Mouse (Mus musculus): Measurements from ENCODE around the gene Cplx3. TPM values are rescaled to one million over a fixed set of nuclear protein-coding genes. Genes with fewer than 3 reads are reported as not detected.
A peak's percentile ranks its signal among the peaks of the same experiment; 100 is the strongest.

The Cplx3 gene
- polyA plus RNA-seq, 1 experiment from 2014 or later = not detected

- no peaks in the 10 kb centered on the region for H3K36me3 ChIP-seq (ENCODE audit: insufficient read depth)
- no peak for TF ChIP-seq CTCF (IDR thresholded peaks at IDR 0.05; ENCODE audit: low read depth)
These were observed 47.5 kb downstream of the Cplx3 start for GRCm38 (mm10) chr9:57558625-57559024.

GRCm38 (mm10) chr9:57557215-57557614, 48.9 kb downstream of the Cplx3 start:
- TF ChIP-seq CTCF (IDR thresholded peaks at IDR 0.05; ENCODE audit: low read depth) = no peak

More at GRCm38 (mm10) chr9:57558625-57559024, 47.5 kb downstream of the Cplx3 start:
- no peak overlapping the region for H3K4me2 ChIP-seq
- ATAC-seq (ENCODE audit: insufficient read depth) (no peak), DNase-seq (no peak)
- no peak overlapping the region for H3K9ac ChIP-seq
- H3K27me3 ChIP-seq (ENCODE audit: insufficient read depth, low read length) = no peaks in the 10 kb centered on the region
- H3K4me3 ChIP-seq (ENCODE audit: low read depth, low read length) = no peak overlapping the region
- H3K4me1 ChIP-seq (ENCODE audit: insufficient read depth) = peaks cover 7% of the 10 kb centered on the region
- H3K27ac ChIP-seq (ENCODE audit: low read depth) = no peak overlapping the region
- H3K9me3 ChIP-seq (ENCODE audit: low read depth, low read length) = no peaks in the 10 kb centered on the region
- 90% methylated on average over 4 of the region's 4 CpGs for WGBS

GRCm38 (mm10) chr9:57554753-57555152, 51.3 kb downstream of the Cplx3 start:
- H3K9ac ChIP-seq = no peak overlapping the region
- no peaks in the 10 kb centered on the region for H3K27me3 ChIP-seq (ENCODE audit: insufficient read depth, low read length)
- DNase-seq (no peak), ATAC-seq (ENCODE audit: insufficient read depth) (no peak)
- no peak overlapping the region for H3K27ac ChIP-seq (ENCODE audit: low read depth)
- TF ChIP-seq CTCF (IDR thresholded peaks at IDR 0.05; ENCODE audit: low read depth) = no peak
- 49% methylated on average over 3 of the region's 3 CpGs for WGBS
- H3K4me1 ChIP-seq (ENCODE audit: insufficient read depth) = peaks cover 6% of the 10 kb centered on the region; the same call in 1 of the 2 replicates
- no peak overlapping the region for H3K4me3 ChIP-seq (ENCODE audit: low read depth, low read length)
- H3K4me2 ChIP-seq = no peak overlapping the region
- H3K36me3 ChIP-seq (ENCODE audit: insufficient read depth) = 0 out of 2 replicates have a peak, but pooled peaks cover 11% of the 10 kb centered on the region
- no peaks in the 10 kb centered on the region for H3K9me3 ChIP-seq (ENCODE audit: low read depth, low read length)

More at GRCm38 (mm10) chr9:57557215-57557614, 48.9 kb downstream of the Cplx3 start:
- Histone ChIP-seq H3K9me3 (ENCODE audit: low read depth, low read length) (no peaks in the 10 kb centered on the region), H3K4me3 (ENCODE audit: low read depth, low read length) (no peak overlapping the region), H3K4me1 (ENCODE audit: insufficient read depth) (peaks cover 7% of the 10 kb centered on the region), H3K27ac (ENCODE audit: low read depth) (no peak overlapping the region), H3K27me3 (ENCODE audit: insufficient read depth, low read length) (no peaks in the 10 kb centered on the region), H3K4me2 (no peak overlapping the region), H3K36me3 (ENCODE audit: insufficient read depth) (no peaks in the 10 kb centered on the region), H3K9ac (no peak overlapping the region)
- 78% methylated on average over 3 of the region's 3 CpGs for WGBS
- DNase-seq = no peak
- no peak for ATAC-seq (ENCODE audit: insufficient read depth)

DNA sequence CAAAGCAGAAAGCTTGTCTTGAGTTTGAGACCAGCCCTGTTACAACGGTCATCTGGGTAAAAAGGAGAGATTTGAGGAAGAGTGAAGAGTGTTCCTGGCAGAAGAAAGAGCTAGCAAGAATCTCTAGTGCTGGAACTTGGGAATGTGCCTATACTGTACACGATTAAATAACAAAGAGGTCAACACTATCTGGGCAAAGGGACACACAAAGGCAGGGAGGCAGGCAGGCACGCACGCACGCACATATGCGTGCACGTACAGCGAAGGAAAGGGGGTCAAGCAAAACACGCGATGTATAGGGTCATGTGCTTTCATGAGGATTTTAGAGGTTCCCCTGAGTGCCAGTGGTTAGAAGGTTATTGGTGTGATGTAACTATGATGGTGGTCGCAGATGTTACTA, 53.0 kb downstream of the Cplx3 start:
- no peak overlapping the region for H3K9ac ChIP-seq
- peaks cover 26% of the 10 kb centered on the region for H3K36me3 ChIP-seq (ENCODE audit: insufficient read depth)
- H3K9me3 ChIP-seq (ENCODE audit: low read depth, low read length) = no peaks in the 10 kb centered on the region
- peaks cover 6% of the 10 kb centered on the region; the same call in 1 of the 2 replicates for H3K4me1 ChIP-seq (ENCODE audit: insufficient read depth)
- WGBS = 76% methylated on average over 11 of the region's 11 CpGs
- no peak overlapping the region for H3K4me2 ChIP-seq
- no peak for DNase-seq
- H3K27ac ChIP-seq (ENCODE audit: low read depth) = no peak overlapping the region
- no peak overlapping the region for H3K4me3 ChIP-seq (ENCODE audit: low read depth, low read length)
- no peak for TF ChIP-seq CTCF (IDR thresholded peaks at IDR 0.05; ENCODE audit: low read depth)
- no peaks in the 10 kb centered on the region for H3K27me3 ChIP-seq (ENCODE audit: insufficient read depth, low read length)
- 0 out of 2 replicates have a peak, but pooled peaks have one; percentile 19 for ATAC-seq (ENCODE audit: insufficient read depth)

DNA sequence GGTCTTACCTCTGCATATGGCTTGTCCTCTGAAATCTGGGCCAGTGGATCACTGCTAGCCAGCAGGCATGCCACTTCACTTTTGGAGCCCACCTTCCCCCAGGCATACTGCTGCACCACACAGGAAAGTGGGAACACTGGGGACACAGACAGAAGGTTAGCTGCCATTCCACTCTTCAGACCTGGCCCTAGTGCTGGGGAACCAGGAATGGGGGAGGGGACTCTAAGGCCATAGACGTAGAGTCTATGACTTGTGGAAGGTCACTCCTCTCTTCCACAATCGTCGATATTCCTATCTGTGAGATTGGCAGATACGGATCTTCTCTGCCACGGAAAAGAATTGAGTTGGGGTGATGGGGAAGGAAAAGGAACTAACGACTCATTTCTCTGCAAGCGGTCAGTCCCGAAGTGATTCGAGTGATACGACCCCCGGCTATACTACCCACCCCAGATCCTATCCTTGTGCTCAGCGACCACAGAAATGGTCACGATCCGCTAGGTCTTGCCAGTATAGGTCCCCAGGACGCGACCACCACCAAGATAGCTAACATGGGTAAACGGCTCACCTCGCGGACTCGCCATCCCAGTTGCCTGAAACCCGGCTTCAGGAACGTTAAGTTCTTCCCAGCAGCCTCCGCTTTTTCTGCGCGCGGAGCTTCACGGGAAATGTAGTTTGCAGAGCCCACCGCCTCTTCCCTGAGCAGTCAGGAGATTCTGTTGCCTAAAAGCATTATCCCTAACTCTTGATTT, 53.8 kb downstream of the Cplx3 start, which contains the start of gene Mpi:
Gene Mpi (minus strand): TSS at position 625 of the 749 bp plus-strand sequence.
- no peak within 1 kb of the TSS for H3K27ac ChIP-seq (ENCODE audit: low read depth)
- peak within 1 kb of the TSS; percentile 70 for H3K4me3 ChIP-seq (ENCODE audit: low read depth, low read length)
- H3K9ac ChIP-seq = peak within 1 kb of the TSS; percentile 68
- TF ChIP-seq CTCF (IDR thresholded peaks at IDR 0.05; ENCODE audit: low read depth) = no peak
- WGBS = 1% methylated on average over 28 of the region's 28 CpGs
- H3K4me2 ChIP-seq = peak within 1 kb of the TSS; percentile 77
- H3K4me1 ChIP-seq (ENCODE audit: insufficient read depth) = peaks cover 6% of the 10 kb centered on the region; the same call in 1 of the 2 replicates
- H3K9me3 ChIP-seq (ENCODE audit: low read depth, low read length) = no peaks in the 10 kb centered on the region
- peaks cover 34% of the 10 kb centered on the region for H3K36me3 ChIP-seq (ENCODE audit: insufficient read depth)
- DNase-seq = peak; percentile 87
- ATAC-seq (ENCODE audit: insufficient read depth) = peak; percentile 64; the same call in 1 of the 2 replicates
- no peaks in the 10 kb centered on the region for H3K27me3 ChIP-seq (ENCODE audit: insufficient read depth, low read length)

- 76% methylated on average over 11 of the region's 11 CpGs for WGBS
- peaks cover 6% of the 10 kb centered on the region; the same call in 1 of the 2 replicates for H3K4me1 ChIP-seq (ENCODE audit: insufficient read depth)
- no peak for DNase-seq
These were observed 55.8 kb downstream of the Cplx3 start for GRCm38 (mm10) chr9:57550126-57550862.

More at GRCm38 (mm10) chr9:57550126-57550862, 55.8 kb downstream of the Cplx3 start:
- Histone ChIP-seq H3K4me3 (ENCODE audit: low read depth, low read length) (no peak overlapping the region), H3K9ac (no peak overlapping the region), H3K4me2 (no peak overlapping the region), H3K27me3 (ENCODE audit: insufficient read depth, low read length) (no peaks in the 10 kb centered on the region), H3K27ac (ENCODE audit: low read depth) (no peak overlapping the region), H3K9me3 (ENCODE audit: low read depth, low read length) (no peaks in the 10 kb centered on the region), H3K36me3 (ENCODE audit: insufficient read depth) (peaks cover 54% of the 10 kb centered on the region)
- ATAC-seq (ENCODE audit: insufficient read depth) = no peak
- no peak for TF ChIP-seq CTCF (IDR thresholded peaks at IDR 0.05; ENCODE audit: low read depth)

Other genes starting within 250 kb of the Cplx3 start
- gene Ppcdc, start 166.2 kb downstream of the Cplx3 start, polyA plus RNA-seq (2014; fragmentation: Nextera tagmentation; extraction: Ambion mirVana) = 22.5 and 23.7 TPM in 2 replicates
- 4.4 and 4.9 TPM in 2 replicates for gene Scamp5, start 138.2 kb downstream of the Cplx3 start, polyA plus RNA-seq (2014; fragmentation: Nextera tagmentation; extraction: Ambion mirVana)
- gene Rpp25, start 102.3 kb downstream of the Cplx3 start, polyA plus RNA-seq (2014; fragmentation: Nextera tagmentation; extraction: Ambion mirVana) = 2.3 and 2.4 TPM in 2 replicates
- gene Cox5a, start 85.0 kb downstream of the Cplx3 start, polyA plus RNA-seq (2014; fragmentation: Nextera tagmentation; extraction: Ambion mirVana) = 527 and 554 TPM in 2 replicates
- 20.2 and 22.4 TPM in 2 replicates for gene Fam219b, start 68.8 kb downstream of the Cplx3 start, polyA plus RNA-seq (2014; fragmentation: Nextera tagmentation; extraction: Ambion mirVana)
- gene Mpi, start 53.5 kb downstream of the Cplx3 start, polyA plus RNA-seq (2014; fragmentation: Nextera tagmentation; extraction: Ambion mirVana) = 35.1 and 38.1 TPM in 2 replicates
- 54.2 and 55.6 TPM in 2 replicates for gene Scamp2, start 45.3 kb downstream of the Cplx3 start, polyA plus RNA-seq (2014; fragmentation: Nextera tagmentation; extraction: Ambion mirVana)
- gene Ulk3, start 16.8 kb downstream of the Cplx3 start, polyA plus RNA-seq (2014; fragmentation: Nextera tagmentation; extraction: Ambion mirVana) = 8.0 and 10.6 TPM in 2 replicates
- not detected in 2 replicates for gene Lman1l, start 14.5 kb upstream of the Cplx3 start, polyA plus RNA-seq (2014; fragmentation: Nextera tagmentation; extraction: Ambion mirVana)
- gene Csk, start 47.4 kb upstream of the Cplx3 start, polyA plus RNA-seq (2014; fragmentation: Nextera tagmentation; extraction: Ambion mirVana) = 23.6 and 28.7 TPM in 2 replicates
- not detected in 2 replicates for gene Cyp1a2, start 77.4 kb upstream of the Cplx3 start, polyA plus RNA-seq (2014; fragmentation: Nextera tagmentation; extraction: Ambion mirVana)
- gene Cyp1a1, start 81.6 kb upstream of the Cplx3 start, polyA plus RNA-seq (2014; fragmentation: Nextera tagmentation; extraction: Ambion mirVana) = not detected in 2 replicates
- 24.0 and 24.9 TPM in 2 replicates for gene Edc3, start 102.3 kb upstream of the Cplx3 start, polyA plus RNA-seq (2014; fragmentation: Nextera tagmentation; extraction: Ambion mirVana)
- gene Clk3, start 159.6 kb upstream of the Cplx3 start, polyA plus RNA-seq (2014; fragmentation: Nextera tagmentation; extraction: Ambion mirVana) = 58.1 and 72.7 TPM in 2 replicates
- 4.7 and 4.9 TPM in 2 replicates for gene Arid3b, start 230.5 kb upstream of the Cplx3 start, polyA plus RNA-seq (2014; fragmentation: Nextera tagmentation; extraction: Ambion mirVana)